7 mouse cellular contexts compared by ENCODE assay signal in the genomic region with DNA sequence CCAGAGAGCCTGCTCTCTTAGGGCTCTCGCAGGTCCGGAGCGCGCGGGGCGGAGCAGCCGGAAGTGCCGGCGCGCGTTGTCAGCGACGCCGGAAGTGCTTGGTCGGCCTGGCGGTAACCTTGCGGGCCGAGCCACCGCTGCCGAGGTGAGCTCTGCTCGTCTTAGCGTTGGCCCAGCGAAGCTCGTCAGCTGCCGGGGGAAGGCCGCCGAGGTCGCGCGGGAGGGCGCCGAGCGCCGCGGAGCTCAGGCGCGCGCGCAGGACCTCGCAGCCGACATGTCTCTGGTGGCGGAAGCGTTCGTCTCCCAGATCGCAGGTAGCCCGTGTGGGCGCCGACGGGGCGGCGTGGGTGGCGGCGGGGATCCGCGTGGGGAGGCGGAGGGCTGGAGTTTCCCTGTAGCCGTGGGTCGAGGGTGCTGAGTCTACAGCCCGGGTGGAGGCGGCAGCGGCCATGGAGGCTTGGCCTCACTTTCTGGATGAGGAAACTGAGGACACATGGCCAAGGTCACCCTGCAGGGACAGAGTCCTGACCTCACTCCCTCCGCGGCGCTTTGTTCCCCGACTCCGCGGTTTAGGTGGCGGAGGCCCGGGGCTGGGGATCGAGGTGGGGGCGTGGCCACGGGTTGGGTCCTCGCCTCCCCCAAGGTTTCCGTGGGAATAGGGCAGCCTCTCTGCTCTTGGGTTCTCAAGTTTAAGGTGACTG. TPM values are rescaled to one million over a fixed set of nuclear protein-coding genes. Genes with fewer than 3 reads are reported as not detected.
DNase-seq lines count a peak whose midpoint lies in the region; ATAC-seq lines count a peak whose summit lies in the region.

TSS of gene Mtx2 (plus strand) at position 74 of the 701 bp plus-strand sequence.

- no peaks in the 10 kb centered on the region for H3K9me3 ChIP-seq in intestine, embryonic 14.5 days (ENCODE audit: control insufficient read depth, low read length)
- H3K9me3 ChIP-seq in midbrain, embryonic 11.5 days (ENCODE audit: control insufficient read depth, low read length): no peaks in the 10 kb centered on the region

- H3K4me2 ChIP-seq in intestine, embryonic 14.5 days (ENCODE audit: low read length): peak within 1 kb of the TSS; percentile 71
- peak within 1 kb of the TSS; percentile 79 for H3K4me2 ChIP-seq in midbrain, embryonic 11.5 days

- intact Hi-C loops in gastrocnemius, postnatal 14 days (cut with DNase I; ENCODE audit: low total_unique reads): no loop called here
- intact Hi-C loops in left cerebral cortex, postnatal 36 days (cut with DNase I): no loop called here

- H3K9ac ChIP-seq in intestine, embryonic 14.5 days (ENCODE audit: low read length): peak within 1 kb of the TSS; percentile 94
- peak within 1 kb of the TSS; percentile 95 for H3K9ac ChIP-seq in midbrain, embryonic 11.5 days (ENCODE audit: low read length)

- H3K4me3 ChIP-seq in intestine, embryonic 14.5 days (ENCODE audit: low read depth, low read length): peak within 1 kb of the TSS; percentile 96
- peak within 1 kb of the TSS; percentile 94 for H3K4me3 ChIP-seq in midbrain, embryonic 11.5 days (ENCODE audit: low read depth, low read length)

- H3K4me1 ChIP-seq in intestine, embryonic 14.5 days (replicated peaks; ENCODE audit: control insufficient read depth, insufficient read depth, low read length): no peaks in the 10 kb centered on the region
- no peaks in the 10 kb centered on the region for H3K4me1 ChIP-seq in midbrain, embryonic 11.5 days (ENCODE audit: control insufficient read depth, insufficient read depth, low read length)

- H3K27me3 ChIP-seq in intestine, embryonic 14.5 days (replicated peaks; ENCODE audit: control insufficient read depth, insufficient read depth, low read length): no peaks in the 10 kb centered on the region
- no peaks in the 10 kb centered on the region for H3K27me3 ChIP-seq in midbrain, embryonic 11.5 days (ENCODE audit: control insufficient read depth, insufficient read depth, low read length)

- ATAC-seq in intestine, embryonic 14.5 days (replicated peaks; ENCODE audit: low FRiP score, low TSS enrichment, low read depth): peak; percentile 90
- peak; percentile 96 for ATAC-seq in midbrain, embryonic 11.5 days (ENCODE audit: low FRiP score)

- no peaks in the 10 kb centered on the region for H3K36me3 ChIP-seq in intestine, embryonic 14.5 days (ENCODE audit: control insufficient read depth, insufficient read depth, low read length)
- H3K36me3 ChIP-seq in midbrain, embryonic 11.5 days (ENCODE audit: control insufficient read depth, insufficient read depth, low read length): no peaks in the 10 kb centered on the region

- WGBS in intestine, embryonic 14.5 days: under 1% methylated on average over 74 of the region's 74 CpGs
- under 1% methylated on average over 71 of the region's 74 CpGs for WGBS in midbrain, embryonic 11.5 days

- peak within 1 kb of the TSS; percentile 90 for H3K27ac ChIP-seq in intestine, embryonic 14.5 days (ENCODE audit: low read depth)
- H3K27ac ChIP-seq in midbrain, embryonic 11.5 days (ENCODE audit: low read depth, low read length): peak within 1 kb of the TSS; percentile 69

- DNase-seq in adrenal gland, adult (ENCODE audit: inconsistent age in 2 of 2, low spot score in 1 of 2): peak; percentile 86 to 94
- peak; percentile 88 for DNase-seq in embryo, embryonic 10 days (ENCODE audit: low spot score)
- peak; percentile 79 for DNase-seq in gastrocnemius, postnatal 14 days
- DNase-seq in intestine, embryonic 14.5 days (ENCODE audit: low spot score): peak; percentile 89
- DNase-seq in left cerebral cortex, postnatal 36 days (ENCODE audit: low spot score in 2 of 2): peak; percentile 80 to 85
- peak; percentile 98 for DNase-seq in midbrain, embryonic 11.5 days (ENCODE audit: low spot score, missing footprints)
- peak; percentile 67 for DNase-seq in skeletal muscle tissue, adult 2 months (ENCODE audit: low read depth, low spot score)

RNA-seq across cellular contexts. Expression of gene Mtx2, which starts in this region (rescaled TPM):
- total RNA-seq in gastrocnemius, postnatal 14 days (2021): 10 to 100 TPM; 37.2 to 38.9 TPM
- polyA plus RNA-seq in intestine, embryonic 14.5 days (2014; fragmentation: Nextera tagmentation; extraction: Ambion mirVana): 124 and 126 TPM in 2 replicates
- total RNA-seq in left cerebral cortex, postnatal 36 days (2021): 10 to 100 TPM; 45.3 to 45.4 TPM
- 124 and 130 TPM in 2 replicates for polyA plus RNA-seq in midbrain, embryonic 11.5 days (2014; fragmentation: Nextera tagmentation; extraction: Ambion mirVana)

Comparison
In these comparisons a context has a peak if more than half of its experiments do, and no peak if none do; other contexts are left out.
1. Peak in every context shown above with its lines: DNase-seq, ATAC-seq, H3K4me3 ChIP-seq and H3K27ac ChIP-seq.